Mouse (Mus musculus): Measurements from ENCODE around the gene Klk1b5. TPM values are rescaled to one million over a fixed set of nuclear protein-coding genes. Genes with fewer than 3 reads are reported as not detected.

Gene Klk1b5
- polyA plus RNA-seq, 1 experiment from 2014 or later: not detected

GRCm38 (mm10) chr7:44268117-44268516 is 52.4 kb downstream of the Klk1b5 start:
- TF ChIP-seq CTCF (IDR thresholded peaks at IDR 0.05; ENCODE audit: low read depth) (no peak), EP300 (IDR thresholded peaks at IDR 0.05; ENCODE audit: low read depth) (no peak)
- H3K4me1 ChIP-seq (ENCODE audit: insufficient read depth): no peaks in the 10 kb centered on the region
- H3K36me3 ChIP-seq (replicated peaks; ENCODE audit: insufficient read depth, low read length): no peaks in the 10 kb centered on the region
- no peaks in the 10 kb centered on the region for H3K9me3 ChIP-seq (ENCODE audit: low read length)
- DNase-seq: no peak
- no peak for ATAC-seq
- H3K4me2 ChIP-seq (ENCODE audit: low read depth, low read length): no peak overlapping the region
- WGBS (ENCODE audit: insufficient replicate concordance): 66% methylated on average over 11 of the region's 11 CpGs
- H3K4me3 ChIP-seq (ENCODE audit: low read depth, low read length): no peak overlapping the region
- peaks cover 4% of the 10 kb centered on the region; the same call in 1 of the 2 replicates for H3K27me3 ChIP-seq (ENCODE audit: insufficient read depth, low read length)
- H3K27ac ChIP-seq (ENCODE audit: low read depth): no peak overlapping the region
- no peak overlapping the region for H3K9ac ChIP-seq (replicated peaks)

GRCm38 (mm10) chr7:44269397-44269796 is 53.7 kb downstream of the Klk1b5 start:
- H3K4me1 ChIP-seq (ENCODE audit: insufficient read depth): no peaks in the 10 kb centered on the region
- H3K9me3 ChIP-seq (ENCODE audit: low read length): no peaks in the 10 kb centered on the region
- ATAC-seq (no peak), DNase-seq (no peak)
- H3K9ac ChIP-seq (replicated peaks): no peak overlapping the region
- no peak overlapping the region for H3K4me2 ChIP-seq (ENCODE audit: low read depth, low read length)
- no peak overlapping the region for H3K27ac ChIP-seq (ENCODE audit: low read depth)
- H3K36me3 ChIP-seq (replicated peaks; ENCODE audit: insufficient read depth, low read length): no peaks in the 10 kb centered on the region
- TF ChIP-seq EP300 (IDR thresholded peaks at IDR 0.05; ENCODE audit: low read depth): no peak
- no peak for TF ChIP-seq CTCF (IDR thresholded peaks at IDR 0.05; ENCODE audit: low read depth)
- H3K27me3 ChIP-seq (ENCODE audit: insufficient read depth, low read length): peaks cover 3% of the 10 kb centered on the region; the same call in 1 of the 2 replicates
- WGBS (ENCODE audit: insufficient replicate concordance): 55% methylated on average over 2 of the region's 2 CpGs
- no peak overlapping the region for H3K4me3 ChIP-seq (ENCODE audit: low read depth, low read length)

Other genes starting within 250 kb of the Klk1b5 start
- not detected in 2 replicates for gene Klk1b1, start 249.2 kb upstream of the Klk1b5 start, polyA plus RNA-seq (2015; fragmentation: Nextera tagmentation; extraction: Ambion mirVana)
- gene Klk1b9, start 239.9 kb upstream of the Klk1b5 start, polyA plus RNA-seq (2015; fragmentation: Nextera tagmentation; extraction: Ambion mirVana): not detected in 2 replicates
- gene Klk1b11, start 220.1 kb upstream of the Klk1b5 start, polyA plus RNA-seq (2015; fragmentation: Nextera tagmentation; extraction: Ambion mirVana): not detected in 2 replicates
- not detected in 2 replicates for gene Klk1b26, start 203.8 kb upstream of the Klk1b5 start, polyA plus RNA-seq (2015; fragmentation: Nextera tagmentation; extraction: Ambion mirVana)
- gene Klk1b27, start 163.7 kb upstream of the Klk1b5 start, polyA plus RNA-seq (2015; fragmentation: Nextera tagmentation; extraction: Ambion mirVana): not detected in 2 replicates
- not detected in 2 replicates for gene Klk1b21, start 113.6 kb upstream of the Klk1b5 start, polyA plus RNA-seq (2015; fragmentation: Nextera tagmentation; extraction: Ambion mirVana)
- gene Klk1b22, start 103.3 kb upstream of the Klk1b5 start, polyA plus RNA-seq (2015; fragmentation: Nextera tagmentation; extraction: Ambion mirVana): not detected in 2 replicates
- not detected in 2 replicates for gene Klk1b16, start 79.2 kb upstream of the Klk1b5 start, polyA plus RNA-seq (2015; fragmentation: Nextera tagmentation; extraction: Ambion mirVana)
- not detected in 2 replicates for gene Klk1b24, start 27.7 kb upstream of the Klk1b5 start, polyA plus RNA-seq (2015; fragmentation: Nextera tagmentation; extraction: Ambion mirVana)
- not detected in 2 replicates for gene Klk1b3, start 17.8 kb upstream of the Klk1b5 start, polyA plus RNA-seq (2015; fragmentation: Nextera tagmentation; extraction: Ambion mirVana)
- gene Klk1b4, start 8.5 kb upstream of the Klk1b5 start, polyA plus RNA-seq (2015; fragmentation: Nextera tagmentation; extraction: Ambion mirVana): 0.18 TPM in 1 of 2 replicates, not detected in the other
- gene Klk1, start 9.4 kb downstream of the Klk1b5 start, polyA plus RNA-seq (2015; fragmentation: Nextera tagmentation; extraction: Ambion mirVana): 0.79 TPM in 1 of 2 replicates, not detected in the other
- not detected in 2 replicates for gene Gm36864, start 20.2 kb downstream of the Klk1b5 start, polyA plus RNA-seq (2015; fragmentation: Nextera tagmentation; extraction: Ambion mirVana)
- gene 1700028J19Rik, start 30.8 kb downstream of the Klk1b5 start, polyA plus RNA-seq (2015; fragmentation: Nextera tagmentation; extraction: Ambion mirVana): 0.51 and 0.54 TPM in 2 replicates
- 18.8 and 20.6 TPM in 2 replicates for gene 2410002F23Rik, start 30.8 kb downstream of the Klk1b5 start, polyA plus RNA-seq (2015; fragmentation: Nextera tagmentation; extraction: Ambion mirVana)
- gene Acp4, start 41.4 kb downstream of the Klk1b5 start, polyA plus RNA-seq (2015; fragmentation: Nextera tagmentation; extraction: Ambion mirVana): not detected in 2 replicates
- not detected in 2 replicates for gene Gm15517, start 45.5 kb downstream of the Klk1b5 start, polyA plus RNA-seq (2015; fragmentation: Nextera tagmentation; extraction: Ambion mirVana)
- gene Clec11a, start 91.0 kb downstream of the Klk1b5 start, polyA plus RNA-seq (2015; fragmentation: Nextera tagmentation; extraction: Ambion mirVana): 1.6 and 1.8 TPM in 2 replicates
- gene Shank1, start 94.3 kb downstream of the Klk1b5 start, polyA plus RNA-seq (2015; fragmentation: Nextera tagmentation; extraction: Ambion mirVana): not detected in 2 replicates
- 0.04 TPM in 1 of 2 replicates, not detected in the other for gene Syt3, start 168.2 kb downstream of the Klk1b5 start, polyA plus RNA-seq (2015; fragmentation: Nextera tagmentation; extraction: Ambion mirVana)
- gene 1700008O03Rik, start 169.9 kb downstream of the Klk1b5 start, polyA plus RNA-seq (2015; fragmentation: Nextera tagmentation; extraction: Ambion mirVana): 0.15 and 0.18 TPM in 2 replicates
- gene Lrrc4b, start 213.1 kb downstream of the Klk1b5 start, polyA plus RNA-seq (2015; fragmentation: Nextera tagmentation; extraction: Ambion mirVana): not detected in 2 replicates
- gene Aspdh, start 249.4 kb downstream of the Klk1b5 start, polyA plus RNA-seq (2015; fragmentation: Nextera tagmentation; extraction: Ambion mirVana): 38.9 and 44.3 TPM in 2 replicates

Measured in liver, postnatal 0 days (tissue).